Comparison of ENCODE assay signal across 26 mouse cellular contexts in the genomic region with DNA sequence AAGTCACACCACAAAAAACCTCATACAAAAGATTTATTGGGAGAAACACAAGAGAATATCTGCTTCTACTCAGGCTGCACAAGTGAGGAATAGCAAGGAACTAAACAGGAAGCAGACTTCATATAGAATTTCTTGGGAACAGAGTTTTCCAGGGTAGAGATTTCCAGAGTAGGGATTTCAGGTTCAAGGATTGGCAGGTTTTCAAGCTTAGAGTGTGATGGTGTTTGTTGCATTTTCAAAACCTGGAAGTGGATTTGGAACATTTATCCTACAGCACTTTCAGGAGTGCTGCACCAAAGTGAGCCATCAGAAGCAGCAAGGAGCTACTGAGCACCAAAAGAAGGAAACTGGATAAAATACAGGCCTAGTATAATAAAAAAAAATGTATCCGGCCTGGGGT.
A peak's percentile ranks its signal among the peaks of the same experiment; 100 is the strongest.
DNase-seq lines count a peak whose midpoint lies in the region; ATAC-seq and TF ChIP-seq lines count a peak whose summit lies in the region.
"Had no signal": no experiment of that assay in that cellular context is flagged by ENCODE, and none has a peak within 500 bp of the region (broad histone marks: within the 10 kb centered on the region; RNA-seq: fewer than 3 reads in every experiment).

No protein-coding gene starts in this region.

- WGBS in forebrain, embryonic 14.5 days = 80% methylated on average over 1 of the region's 1 CpGs
- 93% methylated on average over 1 of the region's 1 CpGs for WGBS in forebrain, embryonic 16.5 days
- WGBS in kidney, postnatal 0 days = 68% methylated on average over 1 of the region's 1 CpGs
- WGBS in kidney, embryonic 14.5 days = 78% methylated on average over 1 of the region's 1 CpGs
- WGBS in embryonic facial prominence, embryonic 14.5 days = 64% methylated on average over 1 of the region's 1 CpGs

- H3K9me3 ChIP-seq in forebrain, embryonic 14.5 days (replicated peaks; ENCODE audit: control insufficient read depth, low read length) = no peaks in the 10 kb centered on the region
- H3K9me3 ChIP-seq in forebrain, embryonic 16.5 days (ENCODE audit: control insufficient read depth, low read length) = peaks cover 2% of the 10 kb centered on the region; the same call in 1 of the 2 replicates
- H3K9me3 ChIP-seq in kidney, postnatal 0 days (replicated peaks; ENCODE audit: low read length) = no peaks in the 10 kb centered on the region; the same call in 1 of the 2 replicates
- H3K9me3 ChIP-seq in kidney, embryonic 14.5 days (ENCODE audit: control insufficient read depth, low read length) = peaks cover 7% of the 10 kb centered on the region; the same call in 1 of the 2 replicates
- peaks cover 6% of the 10 kb centered on the region; the same call in 1 of the 2 replicates for H3K9me3 ChIP-seq in embryonic facial prominence, embryonic 14.5 days (ENCODE audit: control insufficient read depth, low read length)
- H3K9me3 ChIP-seq: embryonic facial prominence, embryonic 12.5 days; heart, embryonic 15.5 days had no signal

- peak; percentile 3 for DNase-seq in forebrain, embryonic 14.5 days (ENCODE audit: low spot score)
- DNase-seq in kidney, postnatal 0 days (ENCODE audit: low spot score) = peak; percentile 3
- peak; percentile 8 for DNase-seq in brain, adult 2 months (ENCODE audit: low read depth, low spot score)
- DNase-seq in embryonic facial prominence, embryonic 14.5 days (ENCODE audit: low spot score) = peak; percentile 61
- no peak for DNase-seq in ovary, postnatal 36 days (ENCODE audit: low spot score)
- DNase-seq: adrenal gland, adult 2 months; adrenal gland, postnatal 14 days; B cell, adult 2 months; cerebellum, adult 18-20 months; cerebellum, adult 9-10 months; gastrocnemius, postnatal 25 days; heart, adult 18-20 months; heart, postnatal 10 days; heart, postnatal 36 days had no signal

- H3K4me3 ChIP-seq in forebrain, embryonic 14.5 days (ENCODE audit: low read depth, low read length) = no peak overlapping the region
- H3K4me3 ChIP-seq in forebrain, embryonic 16.5 days (replicated peaks; ENCODE audit: low read length) = no peak overlapping the region
- no peak overlapping the region for H3K4me3 ChIP-seq in kidney, postnatal 0 days (replicated peaks; ENCODE audit: low read depth, low read length)
- H3K4me3 ChIP-seq in kidney, embryonic 14.5 days (ENCODE audit: low read length) = no peak overlapping the region
- H3K4me3 ChIP-seq in embryonic facial prominence, embryonic 14.5 days (ENCODE audit: low read depth, low read length) = no peak overlapping the region
- H3K4me3 ChIP-seq: embryonic facial prominence, embryonic 12.5 days; forebrain, embryonic 10.5 days; forebrain, embryonic 13.5 days; heart, embryonic 12.5 days; heart, embryonic 15.5 days; hindbrain, embryonic 10.5 days had no signal

- no peaks in the 10 kb centered on the region for H3K4me1 ChIP-seq in forebrain, embryonic 14.5 days (ENCODE audit: control insufficient read depth, insufficient read depth, low read length)
- no peaks in the 10 kb centered on the region for H3K4me1 ChIP-seq in forebrain, embryonic 16.5 days (replicated peaks; ENCODE audit: control insufficient read depth, insufficient read depth, low read length)
- no peaks in the 10 kb centered on the region for H3K4me1 ChIP-seq in kidney, postnatal 0 days (replicated peaks; ENCODE audit: insufficient read depth, low read length)
- no peaks in the 10 kb centered on the region for H3K4me1 ChIP-seq in kidney, embryonic 14.5 days (ENCODE audit: control insufficient read depth, insufficient read depth, low read length)
- 0 out of 2 replicates have a peak, but pooled peaks cover 3% of the 10 kb centered on the region for H3K4me1 ChIP-seq in embryonic facial prominence, embryonic 14.5 days (ENCODE audit: control insufficient read depth, insufficient read depth, low read length)
- H3K4me1 ChIP-seq: embryonic facial prominence, embryonic 12.5 days; forebrain, embryonic 10.5 days; forebrain, embryonic 13.5 days; heart, embryonic 12.5 days; heart, embryonic 15.5 days; hindbrain, embryonic 10.5 days had no signal

- no peak overlapping the region for H3K27ac ChIP-seq in forebrain, embryonic 14.5 days (ENCODE audit: low read depth, low read length)
- H3K27ac ChIP-seq in forebrain, embryonic 16.5 days (ENCODE audit: low read length) = no peak overlapping the region
- H3K27ac ChIP-seq in kidney, postnatal 0 days = no peak overlapping the region
- H3K27ac ChIP-seq in kidney, embryonic 14.5 days (ENCODE audit: low read depth, low read length) = no peak overlapping the region
- H3K27ac ChIP-seq in embryonic facial prominence, embryonic 14.5 days (replicated peaks; ENCODE audit: low read depth, low read length) = no peak overlapping the region
- H3K27ac ChIP-seq: forebrain, embryonic 10.5 days; forebrain, embryonic 13.5 days; heart, embryonic 15.5 days; hindbrain, embryonic 10.5 days; hindbrain, embryonic 14.5 days had no signal

- H3K36me3 ChIP-seq in forebrain, embryonic 14.5 days (ENCODE audit: control insufficient read depth, insufficient read depth, low read length) = no peaks in the 10 kb centered on the region
- H3K36me3 ChIP-seq in forebrain, embryonic 16.5 days (ENCODE audit: control insufficient read depth, insufficient read depth) = no peaks in the 10 kb centered on the region
- H3K36me3 ChIP-seq in kidney, postnatal 0 days (ENCODE audit: insufficient read depth, low read length) = no peaks in the 10 kb centered on the region
- no peaks in the 10 kb centered on the region for H3K36me3 ChIP-seq in kidney, embryonic 14.5 days (ENCODE audit: control insufficient read depth, insufficient read depth, low read length)
- H3K36me3 ChIP-seq in embryonic facial prominence, embryonic 14.5 days (ENCODE audit: control insufficient read depth, insufficient read depth, low read length) = no peaks in the 10 kb centered on the region
- H3K36me3 ChIP-seq: embryonic facial prominence, embryonic 12.5 days; forebrain, embryonic 10.5 days; G1E; heart, embryonic 12.5 days; heart, embryonic 15.5 days; hindbrain, embryonic 10.5 days had no signal

- H3K27me3 ChIP-seq in forebrain, embryonic 14.5 days (replicated peaks; ENCODE audit: control insufficient read depth, insufficient read depth, low read length) = no peaks in the 10 kb centered on the region
- H3K27me3 ChIP-seq in forebrain, embryonic 16.5 days (replicated peaks; ENCODE audit: control insufficient read depth, insufficient read depth, low read length) = no peaks in the 10 kb centered on the region
- no peaks in the 10 kb centered on the region for H3K27me3 ChIP-seq in kidney, postnatal 0 days (ENCODE audit: insufficient read depth, low read length)
- no peaks in the 10 kb centered on the region for H3K27me3 ChIP-seq in kidney, embryonic 14.5 days (ENCODE audit: control insufficient read depth, insufficient read depth, low read length)
- no peaks in the 10 kb centered on the region for H3K27me3 ChIP-seq in embryonic facial prominence, embryonic 14.5 days (replicated peaks; ENCODE audit: control insufficient read depth, insufficient read depth, low read length)
- H3K27me3 ChIP-seq: CH12.LX; embryonic facial prominence, embryonic 12.5 days; forebrain, embryonic 13.5 days; heart, embryonic 12.5 days; heart, embryonic 15.5 days had no signal

- no peak overlapping the region for H3K9ac ChIP-seq in forebrain, embryonic 14.5 days (ENCODE audit: low read length)
- H3K9ac ChIP-seq in forebrain, embryonic 16.5 days (replicated peaks; ENCODE audit: low read depth, low read length) = no peak overlapping the region
- no peak overlapping the region for H3K9ac ChIP-seq in kidney, postnatal 0 days (ENCODE audit: low read depth, low read length)
- H3K9ac ChIP-seq in kidney, embryonic 14.5 days (ENCODE audit: low read depth, low read length) = no peak overlapping the region
- no peak overlapping the region for H3K9ac ChIP-seq in embryonic facial prominence, embryonic 14.5 days (ENCODE audit: low read depth, low read length)
- H3K9ac ChIP-seq: embryonic facial prominence, embryonic 12.5 days; forebrain, embryonic 13.5 days; heart, embryonic 12.5 days; heart, embryonic 15.5 days; hindbrain, embryonic 14.5 days had no signal

- TF ChIP-seq CTCF in kidney, postnatal 0 days (IDR thresholded peaks at IDR 0.05; ENCODE audit: low read depth) = no peak

- no peak for ATAC-seq in forebrain, embryonic 14.5 days
- no peak for ATAC-seq in forebrain, embryonic 16.5 days
- ATAC-seq in kidney, postnatal 0 days (replicated peaks; ENCODE audit: low FRiP score, low read depth) = no peak
- ATAC-seq in kidney, embryonic 14.5 days (ENCODE audit: low FRiP score, low TSS enrichment) = no peak
- ATAC-seq in embryonic facial prominence, embryonic 14.5 days (ENCODE audit: low read depth) = no peak
- ATAC-seq: forebrain, embryonic 13.5 days; Patski had no signal

- no peak overlapping the region for H3K4me2 ChIP-seq in forebrain, embryonic 14.5 days (ENCODE audit: low read length)
- no peak overlapping the region for H3K4me2 ChIP-seq in forebrain, embryonic 16.5 days (ENCODE audit: low read length)
- no peak overlapping the region for H3K4me2 ChIP-seq in kidney, postnatal 0 days (ENCODE audit: low read length)
- H3K4me2 ChIP-seq in kidney, embryonic 14.5 days (replicated peaks; ENCODE audit: low read depth, low read length) = no peak overlapping the region
- no peak overlapping the region for H3K4me2 ChIP-seq in embryonic facial prominence, embryonic 14.5 days (ENCODE audit: low read depth, low read length)
- H3K4me2 ChIP-seq: embryonic facial prominence, embryonic 12.5 days; forebrain, embryonic 13.5 days; heart, embryonic 12.5 days; heart, embryonic 15.5 days; hindbrain, embryonic 14.5 days had no signal
